Mouse (Mus musculus): Measurements from ENCODE around the gene Cacna1h. TPM values are rescaled to one million over a fixed set of nuclear protein-coding genes. Genes with fewer than 3 reads are reported as not detected.

Gene Cacna1h
- polyA plus RNA-seq, 1 experiment: not detected

GRCm38 (mm10) chr17:25332321-25332720 is 101.3 kb downstream of the Cacna1h start:
- TF ChIP-seq GATA1 (IDR thresholded peaks at IDR 0.05; ENCODE audit: low read length): no peak

Other genes with a start within 250 kb of the Cacna1h start
- gene BC003965, start 249.2 kb downstream of the Cacna1h start, polyA plus RNA-seq (2012): 39.1 and 54.8 TPM in 2 replicates
- 60.5 and 67.9 TPM in 2 replicates for gene Unkl, start 245.4 kb downstream of the Cacna1h start, polyA plus RNA-seq (2012)
- 6.4 and 14.9 TPM in 2 replicates for gene Gnptg, start 193.7 kb downstream of the Cacna1h start, polyA plus RNA-seq (2012)
- 25.1 and 27.6 TPM in 2 replicates for gene Tsr3, start 193.6 kb downstream of the Cacna1h start, polyA plus RNA-seq (2012)
- gene Baiap3, start 177.4 kb downstream of the Cacna1h start, polyA plus RNA-seq (2012): 0.09 TPM in 1 of 2 replicates, not detected in the other
- 421 and 607 TPM in 2 replicates for gene Ube2i, start 159.2 kb downstream of the Cacna1h start, polyA plus RNA-seq (2012)
- not detected in 2 replicates for gene Prss34, start 135.4 kb downstream of the Cacna1h start, polyA plus RNA-seq (2012)
- not detected in 2 replicates for gene Prss28, start 125.1 kb downstream of the Cacna1h start, polyA plus RNA-seq (2012)
- not detected in 2 replicates for gene Prss29, start 115.1 kb downstream of the Cacna1h start, polyA plus RNA-seq (2012)
- gene Tpsab1, start 88.2 kb downstream of the Cacna1h start, polyA plus RNA-seq (2012): not detected in 2 replicates
- gene Tpsb2, start 67.5 kb downstream of the Cacna1h start, polyA plus RNA-seq (2012): not detected in 2 replicates
- gene Tpsg1, start 64.5 kb downstream of the Cacna1h start, polyA plus RNA-seq (2012): not detected in 2 replicates
- gene Tekt4, start 20.8 kb upstream of the Cacna1h start, polyA plus RNA-seq (2012): not detected in 2 replicates
- not detected in 2 replicates for gene Sstr5, start 63.5 kb upstream of the Cacna1h start, polyA plus RNA-seq (2012)
- gene Sox8, start 136.9 kb upstream of the Cacna1h start, polyA plus RNA-seq (2012): not detected in 2 replicates
- gene Lmf1, start 145.3 kb upstream of the Cacna1h start, polyA plus RNA-seq (2012): 16.3 and 16.6 TPM in 2 replicates